Mouse (Mus musculus): Measurements from ENCODE around the gene Tmem165.
A peak's percentile ranks its signal among the peaks of the same experiment; 100 is the strongest.

Tmem165 gene

GRCm38 (mm10) chr5:76183750-76184261 is at the start of gene Tmem165:
Tmem165 (plus strand) TSS chr5:76183880.
- DNase-seq = peak; percentile 97 to 98

- no peak for DNase-seq
Observed at GRCm38 (mm10) chr5:76135644-76136043, 48.0 kb upstream of the Tmem165 start.

DNA sequence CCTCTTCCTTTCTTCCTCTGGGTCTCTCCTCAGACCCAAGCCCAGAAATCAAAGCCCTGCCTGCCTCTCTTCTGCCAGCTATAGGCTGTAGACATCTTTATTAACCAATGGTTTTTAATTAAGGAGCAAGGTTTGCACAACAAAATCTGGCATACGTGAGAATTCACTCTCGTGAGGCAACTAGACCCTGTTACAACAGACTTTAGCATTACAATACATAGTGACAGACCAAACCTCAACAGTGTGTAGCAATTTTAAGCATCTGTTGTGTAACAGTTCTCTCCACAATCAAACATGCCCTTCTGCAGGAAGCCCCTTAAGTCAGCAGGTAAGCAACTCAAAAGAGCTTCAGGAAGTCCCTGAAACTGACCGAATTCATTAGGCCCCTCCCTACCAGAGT is 47.4 kb upstream of the Tmem165 start:
- no peak for DNase-seq

GRCm38 (mm10) chr5:76137586-76137985 is 46.1 kb upstream of the Tmem165 start:
- no peak for DNase-seq

GRCm38 (mm10) chr5:76138071-76138470 is 45.6 kb upstream of the Tmem165 start:
- no peak for DNase-seq

DNA sequence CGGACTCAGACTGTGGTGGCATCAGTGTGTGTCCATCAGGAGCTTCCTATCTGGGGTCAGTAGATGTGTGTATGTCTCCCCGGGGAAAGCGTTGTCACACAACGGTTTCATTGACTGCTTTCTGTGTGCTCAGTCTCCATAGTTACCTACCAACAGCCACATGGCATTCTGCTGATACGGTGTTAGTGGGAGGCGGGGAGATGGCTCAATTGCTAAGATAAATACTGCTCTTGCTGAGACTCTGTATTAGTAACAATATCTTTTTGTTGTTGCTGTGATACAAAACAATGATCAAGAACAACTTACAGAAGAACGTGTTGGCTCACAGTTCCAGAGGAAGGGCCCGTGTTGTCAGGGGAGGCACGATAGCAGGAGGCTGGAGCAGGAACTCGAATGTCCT is 45.2 kb upstream of the Tmem165 start:
- no peak for DNase-seq

- DNase-seq = peak; percentile 13 to 24
Observed at GRCm38 (mm10) chr5:76139171-76139671, 44.5 kb upstream of the Tmem165 start.

DNA sequence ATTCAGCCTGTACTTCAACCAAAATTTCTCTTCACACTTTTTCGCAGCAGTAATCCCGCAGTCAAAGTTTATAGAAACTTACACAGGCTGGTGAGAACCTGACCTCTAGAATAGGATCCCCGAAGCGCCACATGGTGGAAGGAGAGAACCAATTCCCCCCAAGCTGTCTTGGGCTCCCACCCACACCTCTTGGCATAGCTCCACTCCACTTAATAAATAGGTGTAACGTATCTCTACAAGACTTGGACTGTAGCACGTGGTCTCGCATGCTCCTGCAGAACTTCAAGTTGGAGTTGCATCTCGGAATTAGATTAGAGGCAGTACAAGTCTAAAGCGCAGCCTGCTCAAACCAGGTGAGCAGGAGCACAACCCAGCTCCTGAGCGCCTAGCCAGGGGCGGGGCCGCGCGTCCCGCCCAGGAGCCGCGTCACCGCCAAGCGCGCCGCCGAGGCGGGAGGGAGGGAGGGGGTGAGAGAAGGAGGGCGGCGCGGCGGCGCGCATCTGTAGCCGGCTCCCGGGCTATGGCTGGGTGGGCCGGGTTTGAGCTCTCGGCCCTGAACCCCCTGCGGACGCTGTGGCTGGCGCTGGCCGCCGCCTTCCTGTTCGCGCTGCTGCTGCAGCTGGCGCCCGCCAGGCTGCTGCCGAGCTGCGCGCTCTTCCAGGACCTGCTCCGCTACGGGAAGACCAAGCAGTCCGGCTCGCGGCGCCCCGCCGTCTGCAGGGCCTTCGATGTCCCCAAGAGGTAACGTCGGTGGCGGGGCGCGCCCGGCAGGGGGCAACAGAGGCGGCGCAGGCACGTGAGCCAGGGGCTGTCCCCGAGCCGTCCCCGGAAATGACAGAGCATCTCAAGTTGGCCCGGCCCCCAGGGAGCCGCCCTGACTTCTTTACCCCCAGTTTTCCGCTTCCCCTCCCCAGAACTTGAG is 43.6 kb upstream of the Tmem165 start, which contains the start of gene Srd5a3:
Gene Srd5a3, plus strand, starts transcription at position 464 of the 922 bp plus-strand sequence.
- DNase-seq = peak; percentile 81 to 86

- DNase-seq = no peak
Observed at GRCm38 (mm10) chr5:76140730-76141066, 43.0 kb upstream of the Tmem165 start.

GRCm38 (mm10) chr5:76143356-76143755 is 40.3 kb upstream of the Tmem165 start:
- no peak for DNase-seq

DNA sequence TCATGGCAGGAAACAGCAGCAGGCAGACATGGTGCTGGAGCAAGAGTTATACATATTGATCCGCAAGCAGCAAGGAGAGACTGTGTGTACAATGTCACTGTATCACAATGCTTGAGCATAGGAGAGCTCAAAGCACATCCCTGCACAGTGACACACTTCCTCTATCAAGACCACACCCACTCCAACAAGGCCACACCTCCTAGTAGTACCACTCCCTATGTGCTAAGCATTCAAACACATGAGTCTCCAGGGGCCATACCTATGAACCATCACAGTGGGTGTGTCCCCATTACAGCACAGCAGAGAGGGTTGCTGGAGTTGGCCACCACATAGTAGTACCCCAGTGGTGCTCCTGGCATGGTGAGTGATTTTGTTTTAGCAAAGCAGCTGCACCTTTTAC is 37.3 kb upstream of the Tmem165 start:
- DNase-seq = no peak

DNA sequence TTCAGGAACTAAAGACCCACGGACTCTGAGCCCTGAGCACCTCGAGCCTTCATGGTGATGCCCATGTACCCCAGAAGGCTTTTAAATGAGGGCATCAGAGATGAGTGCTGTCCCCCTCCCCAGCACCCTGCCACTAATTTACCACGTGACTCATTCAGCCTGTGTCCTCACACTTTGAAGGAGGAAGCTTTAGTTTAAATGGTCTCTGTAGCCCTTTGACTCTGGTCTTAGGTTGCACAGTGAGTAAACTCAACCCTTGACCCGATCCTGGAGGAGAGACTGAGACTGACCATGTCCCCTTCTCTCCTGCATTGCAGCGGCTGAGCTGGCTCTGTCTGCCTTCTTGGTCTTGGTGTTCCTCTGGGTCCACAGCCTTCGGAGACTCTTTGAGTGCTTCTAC is 34.2 kb upstream of the Tmem165 start:
- DNase-seq = no peak

DNA sequence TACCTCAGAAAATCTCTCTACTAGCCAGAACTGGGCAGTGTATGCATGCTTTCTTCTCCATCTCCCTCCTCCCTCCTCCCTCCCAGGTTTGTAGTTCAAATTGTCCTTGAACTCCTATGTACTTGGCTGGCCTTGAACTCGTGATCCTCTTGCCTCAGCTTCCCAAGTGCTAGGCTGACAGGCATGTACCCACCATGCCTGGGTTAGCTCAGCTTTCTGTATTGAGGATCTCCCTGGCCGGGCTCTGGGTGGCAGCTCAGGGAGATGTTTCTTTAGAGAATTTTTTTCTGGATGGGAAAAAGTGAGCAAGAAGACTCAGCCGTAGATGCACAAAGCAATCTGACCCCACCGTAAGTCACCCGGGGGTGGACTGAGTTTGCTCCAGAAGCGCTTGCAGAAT is 30.7 kb upstream of the Tmem165 start:
- no peak for DNase-seq

DNA sequence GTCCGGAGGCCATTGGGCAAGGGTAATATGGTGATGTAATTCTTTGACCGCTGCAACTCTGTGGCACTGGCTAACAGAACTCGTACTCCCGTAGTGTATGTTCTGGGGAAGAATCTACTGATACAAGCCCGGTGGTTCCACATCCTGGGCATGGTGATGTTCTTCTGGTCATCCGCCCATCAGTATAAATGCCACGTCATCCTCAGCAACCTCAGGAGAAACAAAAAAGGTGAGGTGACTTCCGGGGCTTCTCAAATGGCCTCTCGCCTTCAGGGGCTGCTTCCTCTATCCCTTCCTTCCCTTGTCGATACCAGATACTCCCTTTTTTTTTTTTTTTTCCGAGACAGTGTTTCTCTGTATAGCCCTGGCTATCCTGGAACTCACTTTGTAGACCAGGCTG is 30.2 kb upstream of the Tmem165 start:
- no peak for DNase-seq

DNA sequence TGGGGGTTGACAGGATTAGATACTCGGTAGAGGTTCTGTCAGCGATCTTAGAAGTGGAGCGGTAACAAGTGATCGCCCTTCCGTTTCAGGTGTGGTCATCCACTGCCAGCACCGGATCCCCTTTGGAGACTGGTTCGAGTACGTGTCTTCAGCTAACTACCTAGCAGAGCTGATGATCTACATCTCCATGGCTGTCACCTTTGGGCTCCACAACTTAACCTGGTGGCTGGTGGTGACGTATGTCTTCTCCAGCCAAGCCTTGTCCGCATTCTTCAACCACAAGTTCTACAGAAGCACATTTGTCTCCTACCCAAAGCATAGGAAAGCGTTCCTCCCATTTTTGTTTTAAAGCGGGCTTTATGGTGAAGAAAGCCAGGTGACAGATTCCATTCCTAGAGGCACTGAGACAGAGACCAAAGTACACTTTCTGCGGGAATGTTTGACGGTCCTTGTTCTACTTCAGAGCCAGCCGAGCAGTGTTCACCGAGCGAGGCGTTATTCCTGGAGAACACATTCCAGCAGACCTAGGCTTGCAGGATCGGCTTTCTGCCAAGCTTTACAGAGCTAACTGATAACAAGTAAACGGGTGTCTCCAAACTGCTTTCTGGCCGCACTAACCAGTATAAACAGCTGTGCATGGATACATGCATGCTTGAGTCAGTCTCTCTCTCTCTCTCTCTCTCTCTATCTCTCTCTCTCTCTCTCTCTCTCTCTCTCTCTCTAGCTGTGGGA is 29.1 kb upstream of the Tmem165 start:
- DNase-seq = no peak

DNA sequence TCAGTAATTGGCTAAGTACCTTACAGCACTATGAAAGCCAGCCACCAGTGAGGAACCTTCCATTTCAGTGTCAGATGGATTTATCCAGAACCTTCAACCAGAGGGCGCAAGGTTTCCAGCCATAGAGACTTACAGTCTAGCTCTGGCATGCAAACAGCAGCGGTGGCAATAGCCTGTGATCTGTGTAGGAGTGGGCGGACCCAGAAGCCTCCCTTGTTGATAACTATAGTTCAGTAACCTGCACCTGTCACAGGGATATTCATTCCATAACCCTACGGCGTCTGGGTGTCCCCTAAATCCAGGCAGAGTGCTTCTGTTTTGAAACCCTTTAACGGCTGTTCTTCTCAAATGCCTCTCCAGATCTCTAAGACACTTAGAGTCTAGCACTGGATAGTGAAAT is 24.1 kb upstream of the Tmem165 start:
- no peak for DNase-seq

- DNase-seq = no peak
Observed at GRCm38 (mm10) chr5:76160086-76160485, 23.6 kb upstream of the Tmem165 start.

DNA sequence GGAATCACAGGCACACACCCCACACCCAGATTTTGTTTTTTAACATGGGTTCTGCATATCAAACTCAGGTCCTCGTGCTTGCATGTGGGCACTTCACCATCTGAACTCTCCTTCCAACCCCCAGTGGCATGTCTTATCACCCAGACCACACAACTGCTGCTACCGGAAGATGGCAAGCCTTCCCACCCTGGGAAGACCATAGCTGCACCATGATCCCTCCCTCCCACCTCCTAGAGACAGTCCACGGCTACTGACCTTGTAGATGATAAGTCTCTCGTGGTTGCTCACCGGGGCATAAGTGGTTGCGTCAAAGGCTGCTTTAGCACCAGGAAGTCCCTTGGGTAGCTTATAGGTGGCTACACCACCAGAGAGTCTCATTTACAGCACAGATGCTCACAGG is 22.2 kb upstream of the Tmem165 start:
- DNase-seq = no peak

DNA sequence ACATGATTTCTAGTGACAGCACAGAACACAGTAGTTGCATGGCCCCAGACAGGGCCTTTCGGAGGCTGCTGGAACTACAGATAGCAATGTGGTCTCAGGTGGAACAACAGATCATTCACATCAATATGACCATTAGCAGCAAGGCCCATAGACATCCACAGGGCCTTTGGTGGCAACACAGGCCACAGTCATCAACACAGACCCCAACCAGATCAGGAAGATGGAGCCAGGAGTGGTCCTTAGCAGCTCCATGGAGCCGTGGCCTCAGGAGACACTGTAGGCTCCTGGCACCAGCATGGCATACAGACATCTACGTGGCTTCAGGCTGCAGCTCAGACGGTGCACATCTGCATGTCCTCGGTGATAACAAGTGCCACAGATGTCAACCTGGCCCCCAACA is 20.8 kb upstream of the Tmem165 start:
- no peak for DNase-seq

GRCm38 (mm10) chr5:76163828-76164390 is 19.8 kb upstream of the Tmem165 start:
- DNase-seq = no peak

DNA sequence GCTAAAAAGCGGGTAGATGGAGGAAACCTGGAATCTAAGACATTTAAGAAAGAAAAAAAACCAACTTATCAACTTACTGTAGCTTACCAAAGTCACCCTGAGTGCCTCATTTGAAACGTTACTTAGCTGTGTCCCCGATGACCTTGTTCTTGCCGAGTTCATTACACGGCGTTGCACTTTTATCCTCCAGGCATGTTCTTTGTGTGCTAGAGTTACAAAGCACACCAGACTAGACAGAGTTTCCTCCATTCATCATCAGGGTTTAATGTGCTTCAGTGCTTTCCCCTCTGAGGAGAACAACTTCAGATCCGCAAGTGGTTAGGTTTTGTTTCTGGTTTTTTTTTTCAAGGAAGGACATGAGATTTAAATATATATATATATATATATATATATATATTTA is 18.9 kb upstream of the Tmem165 start:
- DNase-seq = no peak

DNA sequence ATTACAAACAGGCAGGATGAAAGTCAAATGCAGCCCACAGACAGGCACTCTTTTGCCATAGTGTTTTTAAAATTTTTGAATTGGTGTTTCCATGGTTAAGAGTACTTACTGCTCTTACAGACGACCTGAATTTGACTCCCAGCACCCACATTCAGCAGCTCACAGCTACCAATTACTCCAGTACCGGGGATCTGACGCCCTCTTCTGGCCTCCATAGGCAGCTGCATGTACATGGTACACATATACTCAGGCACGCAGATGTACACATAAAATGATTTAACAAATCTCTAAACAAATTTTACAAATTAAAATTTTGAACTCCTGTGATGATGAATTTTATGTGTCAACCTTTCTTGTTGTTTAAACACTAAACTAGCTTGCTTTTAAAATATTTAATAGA is 13.2 kb upstream of the Tmem165 start:
- DNase-seq = no peak

DNA sequence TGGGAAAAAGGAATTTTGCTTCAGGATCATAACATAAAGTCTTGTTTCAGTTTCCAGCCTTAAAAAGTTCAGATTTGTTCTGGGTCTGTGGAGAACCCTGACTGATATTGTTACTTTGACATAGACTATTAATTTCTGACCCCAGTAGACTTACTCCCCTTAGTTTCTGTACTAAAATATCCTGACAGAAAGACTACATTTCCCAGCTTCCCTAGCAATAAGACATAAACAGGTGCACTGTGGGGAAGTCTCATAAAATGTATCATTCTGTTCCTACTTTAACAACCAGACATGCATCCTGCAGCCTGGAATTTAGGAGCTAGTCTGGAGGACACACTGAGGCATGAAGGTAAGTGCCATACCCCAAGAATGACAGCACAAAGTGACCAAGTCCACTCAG is 12.6 kb upstream of the Tmem165 start:
- no peak for DNase-seq

Measured in cerebellum, adult 18-20 months (tissue).